Mouse (Mus musculus) kidney, adult 2 months (tissue): ENCODE results near the gene Ccdc84.

Experiments
- CTCF ChIP-seq: fragments of 200-500 bp; conservative IDR thresholded peaks from 2 replicates; pipeline ENCODE4 v1.5.1; 2011; ENCODE audit warnings: low read depth, mild to moderate bottlenecking, control low read depth, low read length, moderate library complexity, mixed read lengths; ENCODE audit not compliant: insufficient read depth, insufficient read length
- POLR2A ChIP-seq: fragments of 200-500 bp; IDR thresholded peaks from one replicate; pipeline ENCODE4 v1.6.1; 2011; ENCODE audit warnings: low read depth, low read length, control low read depth

GRCm38 (mm10) chr9:44417156-44417891 is 1.0 kb downstream of the Ccdc84 start:
- TF ChIP-seq CTCF (no peak), POLR2A (no peak)
